Mouse (Mus musculus) CH12.LX (cell line): ENCODE measurements around the gene Fgf14. TPM values are rescaled to one million over a fixed set of nuclear protein-coding genes. Genes with fewer than 3 reads are reported as not detected.

ENCODE experiments used
- DNase-seq: peaks from one replicate; pipeline ENCODE4 v3.0.0-alpha.2; 2013; ENCODE audit errors: extremely low read depth
- H3K27ac ChIP-seq: 2 replicates; pipeline ENCODE4 v1.5.1; 2012; ENCODE audit warnings: low read depth, mild to moderate bottlenecking, control low read depth, moderate library complexity; ENCODE audit not compliant: insufficient read depth
- H3K27me3 ChIP-seq: replicated peaks from 2 replicates; pipeline ENCODE3; 2012; ENCODE audit warnings: inconsistent platforms
- H3K36me3 ChIP-seq, 2 experiments: replicated peaks in 1 of 2; 2 replicates each; pipeline versions ENCODE3 to v1.6.1; 2012; ENCODE audit warnings: inconsistent platforms in 1 of 2, low read length in 1 of 2, mild to moderate bottlenecking in 1 of 2, mixed read lengths in 1 of 2, moderate library complexity in 1 of 2; ENCODE audit not compliant: control insufficient read depth in 1 of 2, insufficient read depth in 1 of 2
- H3K4me1 ChIP-seq, 2 experiments: 2 replicates each; pipeline ENCODE4 v1.6.1; 2012; ENCODE audit warnings: inconsistent platforms in 1 of 2, moderate library complexity in 1 of 2; ENCODE audit not compliant: insufficient read depth in 2 of 2, control insufficient read depth in 1 of 2
- H3K4me2 ChIP-seq: 2 replicates; pipeline ENCODE4 v1.6.1; 2012; ENCODE audit warnings: low read depth, mild to moderate bottlenecking, control low read depth; ENCODE audit not compliant: poor library complexity, insufficient read depth, severe bottlenecking
- H3K4me3 ChIP-seq, 3 experiments: fragments of 150-350 bp in 1 of 3; sonication (generic) in 1 of 3; replicated peaks in 1 of 3; 2 replicates each; pipeline versions ENCODE3 to v1.5.1; 2011 to 2012; ENCODE audit warnings: low read depth in 2 of 3, low read length in 2 of 3, mild to moderate bottlenecking in 2 of 3, moderate library complexity in 2 of 3, control low read depth in 1 of 3, improper control_type of control experiment in 1 of 3, inconsistent platforms in 1 of 3, mixed read lengths in 1 of 3; ENCODE audit not compliant: poor library complexity in 1 of 3
- H3K79me2 ChIP-seq: replicated peaks from 2 replicates; pipeline ENCODE4 v1.6.1; 2012; ENCODE audit warnings: mild to moderate bottlenecking, moderate library complexity; ENCODE audit not compliant: control insufficient read depth, poor library complexity, insufficient read depth, severe bottlenecking; ENCODE audit errors: extremely low read depth
- H3K9ac ChIP-seq: 2 replicates; pipeline ENCODE4 v1.6.1; 2012; ENCODE audit warnings: low read depth, mild to moderate bottlenecking, control low read depth, moderate library complexity; ENCODE audit not compliant: insufficient read depth
- H3K9me3 ChIP-seq: replicated peaks from 2 replicates; pipeline ENCODE3; 2012; ENCODE audit warnings: low read length, inconsistent platforms, mixed read lengths
- BHLHE40 ChIP-seq: IDR thresholded peaks from 2 replicates; pipeline ENCODE4 v1.6.1; 2011; ENCODE audit warnings: mild to moderate bottlenecking, low read depth, low read length, improper control_type of control experiment
- CTCF ChIP-seq, 2 experiments: IDR thresholded peaks in 1 of 2; conservative IDR thresholded peaks in 1 of 2; 2 replicates each; pipeline ENCODE4 v1.5.1; 2011 to 2012; ENCODE audit warnings: low read depth in 2 of 2, low read length in 2 of 2, improper control_type of control experiment in 1 of 2, inconsistent platforms in 1 of 2, mild to moderate bottlenecking in 1 of 2, moderate library complexity in 1 of 2
- E2F4 ChIP-seq: IDR thresholded peaks from 2 replicates; pipeline ENCODE4 v1.6.1; 2011; ENCODE audit warnings: low read depth, low read length, improper control_type of control experiment; ENCODE audit not compliant: insufficient replicate concordance
- EP300 ChIP-seq: IDR thresholded peaks from 2 replicates; pipeline ENCODE4 v1.6.1; 2011; ENCODE audit warnings: low read length, improper control_type of control experiment
- ETS1 ChIP-seq: conservative IDR thresholded peaks from 2 replicates; pipeline ENCODE4 v1.6.1; 2012; ENCODE audit warnings: low read depth, mild to moderate bottlenecking, inconsistent platforms, low read length, improper control_type of control experiment, moderate library complexity
- JUN ChIP-seq: IDR thresholded peaks from 2 replicates; pipeline ENCODE4 v1.6.1; 2011; ENCODE audit warnings: low read depth, mild to moderate bottlenecking, low read length, improper control_type of control experiment, moderate library complexity; ENCODE audit not compliant: insufficient read depth
- JUND ChIP-seq: conservative IDR thresholded peaks from 2 replicates; pipeline ENCODE4 v1.6.1; 2011; ENCODE audit warnings: low read depth, low read length, improper control_type of control experiment
- MAX ChIP-seq: IDR thresholded peaks from 2 replicates; pipeline ENCODE4 v1.6.1; 2011; ENCODE audit warnings: low read length, improper control_type of control experiment
- MEF2A ChIP-seq: IDR thresholded peaks from 2 replicates; pipeline ENCODE4 v1.6.1; 2014; ENCODE audit warnings: low read depth, mild to moderate bottlenecking, inconsistent platforms, low read length, improper control_type of control experiment, borderline replicate concordance
- MXI1 ChIP-seq: IDR thresholded peaks from 2 replicates; pipeline ENCODE4 v1.6.1; 2011; ENCODE audit warnings: mild to moderate bottlenecking, low read depth, low read length, improper control_type of control experiment
- MYC ChIP-seq: IDR thresholded peaks from 2 replicates; pipeline ENCODE4 v1.6.1; 2011; ENCODE audit warnings: low read depth, mild to moderate bottlenecking, improper control_type of control experiment, low read length
- PAX5 ChIP-seq: IDR thresholded peaks from 2 replicates; pipeline ENCODE4 v1.6.1; 2012; ENCODE audit warnings: low read length, inconsistent platforms, mixed read lengths
- POLR2A ChIP-seq: IDR thresholded peaks from 2 replicates; pipeline ENCODE4 v1.6.1; 2011; ENCODE audit warnings: low read depth, mild to moderate bottlenecking, improper control_type of control experiment, low read length
- POLR2AphosphoS2 ChIP-seq: IDR thresholded peaks from 2 replicates; pipeline ENCODE4 v1.6.1; 2011; ENCODE audit warnings: low read depth, low read length, improper control_type of control experiment
- RAD21 ChIP-seq: IDR thresholded peaks from 2 replicates; pipeline ENCODE4 v1.6.1; 2011; ENCODE audit warnings: low read depth, mild to moderate bottlenecking, low read length, improper control_type of control experiment, moderate library complexity
- SMC3 ChIP-seq: IDR thresholded peaks from 2 replicates; pipeline ENCODE4 v1.6.1; 2011; ENCODE audit warnings: low read depth, low read length, improper control_type of control experiment
- TBP ChIP-seq: conservative IDR thresholded peaks from 2 replicates; pipeline ENCODE4 v1.6.1; 2011; ENCODE audit warnings: low read depth, low read length, improper control_type of control experiment
- UBTF ChIP-seq: IDR thresholded peaks from 2 replicates; pipeline ENCODE4 v1.6.1; 2012; ENCODE audit warnings: low read depth, mild to moderate bottlenecking, inconsistent platforms, low read length, improper control_type of control experiment, moderate library complexity
- USF1 ChIP-seq: IDR thresholded peaks from 2 replicates; pipeline ENCODE4 v1.6.1; 2014; ENCODE audit warnings: low read depth, mild to moderate bottlenecking, inconsistent platforms, low read length, improper control_type of control experiment
- USF2 ChIP-seq: conservative IDR thresholded peaks from 2 replicates; pipeline ENCODE4 v1.6.1; 2011; ENCODE audit warnings: low read depth, low read length, improper control_type of control experiment
- ZC3H11A ChIP-seq: IDR thresholded peaks from 2 replicates; pipeline ENCODE4 v1.6.1; 2012; ENCODE audit warnings: low read depth, mild to moderate bottlenecking, inconsistent platforms, low read length, improper control_type of control experiment
- ZKSCAN1 ChIP-seq: IDR thresholded peaks from 2 replicates; pipeline ENCODE4 v1.6.1; 2012; ENCODE audit warnings: low read depth, inconsistent platforms, low read length, improper control_type of control experiment, borderline replicate concordance
- dilution Hi-C: fragments of 300-500 bp; cut with MboI; formaldehyde crosslinking; loops from 2 replicates; pipeline ENCODE4 v1.14.3; 2020; ENCODE audit warnings: low sequenced_read_pairs; ENCODE audit not compliant: extremely low pct_unique_long_range_greater_than_20kb, extremely low pct_ligation_motif_present
- in situ Hi-C: fragments of 300-500 bp; cut with MboI; formaldehyde crosslinking; loops from 3 replicates; pipeline ENCODE4 v1.14.3; 2019; ENCODE audit warnings: low sequenced_read_pairs, low pct_ligation_motif_present, low pct_unique_long_range_greater_than_20kb, mixed read lengths
- polyA plus RNA-seq: library from polyadenylated mRNA; unstranded; fragments of >175 nt; gene quantifications from 2 replicates; pipeline ENCODE4 v1.2.1, GENCODE M21; 2012; ENCODE audit warnings: low read depth; ENCODE audit not compliant: insufficient read length
- total RNA-seq, 2 experiments: library from RNA; depleted of rRNA; stranded (reverse); fragments of 300-350 nt in 1 of 2; fragments of >200 nt in 1 of 2; gene quantifications; 2 replicates each; pipeline ENCODE4 v1.2.3; 2012 to 2014

The Fgf14 gene
- total and polyA plus RNA-seq, 3 experiments = not detected

- Histone ChIP-seq H3K9me3 (no peaks in the 10 kb centered on the region), H3K27me3 (no peaks in the 10 kb centered on the region), H3K36me3 (no peaks in the 10 kb centered on the region), H3K79me2 (no peaks in the 10 kb centered on the region), H3K27ac (no peak overlapping the region), H3K9ac (no peak overlapping the region), H3K4me3 (no peak overlapping the region), H3K4me1 (0 out of 4 replicates have a peak, but pooled peaks cover 0 to 2% of the 10 kb centered on the region in 2 experiments), H3K4me2 (no peak overlapping the region)
- TF ChIP-seq RAD21 = peak; percentile 67
- no peak for TF ChIP-seq PAX5
- TF ChIP-seq JUN = no peak
- TF ChIP-seq POLR2AphosphoS2 = no peak
- no peak for TF ChIP-seq USF2
- TF ChIP-seq CTCF (conservative IDR thresholded peaks at IDR 0.05 in 1 of 2, IDR thresholded peaks at IDR 0.05 in 1 of 2; ENCODE audit: low read depth in 2 of 2, low read length in 2 of 2) = peak; percentile 67 to 75; a peak in 3 of 4 replicates
- TF ChIP-seq MEF2A = no peak
- no peak for TF ChIP-seq MYC
- TF ChIP-seq BHLHE40 = no peak
- no peak for TF ChIP-seq ETS1
- no peak for TF ChIP-seq POLR2A
- TF ChIP-seq JUND = no peak
- no peak for TF ChIP-seq MAX
- no peak for TF ChIP-seq MXI1
- TF ChIP-seq UBTF = no peak
- no peak for TF ChIP-seq ZC3H11A
- peak; percentile 78 for TF ChIP-seq SMC3
- no peak for TF ChIP-seq E2F4
- no peak for TF ChIP-seq USF1
- no peak for TF ChIP-seq TBP
- TF ChIP-seq EP300 = no peak
- DNase-seq = peak; percentile 48
- dilution Hi-C loops (no loop called here), in situ Hi-C loops (no loop called here)
Measured at GRCm38 (mm10) chr14:124410945-124411344, 266.0 kb downstream of the Fgf14 start.

GRCm38 (mm10) chr14:124328391-124328790 lies 348.5 kb downstream of the Fgf14 start:
- in situ Hi-C loops = no loop called here
- Histone ChIP-seq H3K4me1 (no peaks in the 10 kb centered on the region), H3K79me2 (no peaks in the 10 kb centered on the region), H3K9ac (no peak overlapping the region), H3K4me3 (no peak overlapping the region), H3K9me3 (no peaks in the 10 kb centered on the region), H3K4me2 (no peak overlapping the region), H3K36me3 (no peaks in the 10 kb centered on the region), H3K27me3 (no peaks in the 10 kb centered on the region), H3K27ac (no peak overlapping the region)
- dilution Hi-C loops = no loop called here
- DNase-seq = no peak
- no peak for TF ChIP-seq ZKSCAN1
